Mouse (Mus musculus): ENCODE measurements around the gene Glis3.

GRCm38 (mm10) chr19:28573641-28574040 is 106.2 kb downstream of the Glis3 start:
- TF ChIP-seq ZNF384 (IDR thresholded peaks at IDR 0.05; ENCODE audit: low read depth, low read length), result no peak
- no peak for TF ChIP-seq HCFC1 (IDR thresholded peaks at IDR 0.05; ENCODE audit: borderline replicate concordance, insufficient read depth, low read length)

All from ES-E14 (cell line).